Mouse (Mus musculus) heart, postnatal 10 days (tissue): ENCODE results near the gene Dmtf1. TPM values are rescaled to one million over a fixed set of nuclear protein-coding genes. Genes with fewer than 3 reads are reported as not detected.

Experiments used
- total RNA-seq, 2 experiments: library from RNA; stranded (reverse); gene quantifications; 2 replicates each; pipeline ENCODE4 v1.2.3; 2021

Gene Dmtf1
- total RNA-seq, 2 experiments from 2014 or later: 18.4 to 19.4 TPM

Other genes starting within 250 kb of the Dmtf1 start
- 10 to 100 TPM; 22.9 to 27.0 TPM for gene Crot, start 164.5 kb downstream of the Dmtf1 start, total RNA-seq
- 1 to 10 TPM; 7.2 to 8.9 TPM for gene Tmem243, start 61.1 kb downstream of the Dmtf1 start, total RNA-seq
- gene 9330182L06Rik, start 104.3 kb upstream of the Dmtf1 start, total RNA-seq: under 1 TPM; 0.17 to 0.36 TPM